Mouse (Mus musculus) CH12.LX (cell line): ENCODE data around the gene Tradd.

ENCODE experiments used
- CHD2 ChIP-seq: IDR thresholded peaks from 2 replicates; pipeline ENCODE4 v1.6.1; 2011; ENCODE audit warnings: low read length, improper control_type of control experiment
- CTCF ChIP-seq, 2 experiments: IDR thresholded peaks in 1 of 2; conservative IDR thresholded peaks in 1 of 2; 2 replicates each; pipeline ENCODE4 v1.5.1; 2011 to 2012; ENCODE audit warnings: low read depth in 2 of 2, low read length in 2 of 2, improper control_type of control experiment in 1 of 2, inconsistent platforms in 1 of 2, mild to moderate bottlenecking in 1 of 2, moderate library complexity in 1 of 2
- HCFC1 ChIP-seq: IDR thresholded peaks from 2 replicates; pipeline ENCODE4 v1.6.1; 2012; ENCODE audit warnings: low read depth, mild to moderate bottlenecking, inconsistent platforms, low read length, improper control_type of control experiment
- MAFK ChIP-seq: IDR thresholded peaks from 2 replicates; pipeline ENCODE4 v1.6.1; 2011; ENCODE audit warnings: low read length, improper control_type of control experiment; ENCODE audit not compliant: insufficient replicate concordance
- NRF1 ChIP-seq: IDR thresholded peaks from 2 replicates; pipeline ENCODE4 v1.6.1; 2014; ENCODE audit warnings: low read depth, mild to moderate bottlenecking, inconsistent platforms, low read length, improper control_type of control experiment, moderate library complexity
- POLR2A ChIP-seq: IDR thresholded peaks from 2 replicates; pipeline ENCODE4 v1.6.1; 2011; ENCODE audit warnings: low read depth, mild to moderate bottlenecking, improper control_type of control experiment, low read length
- POLR2AphosphoS2 ChIP-seq: IDR thresholded peaks from 2 replicates; pipeline ENCODE4 v1.6.1; 2011; ENCODE audit warnings: low read depth, low read length, improper control_type of control experiment
- RAD21 ChIP-seq: IDR thresholded peaks from 2 replicates; pipeline ENCODE4 v1.6.1; 2011; ENCODE audit warnings: low read depth, mild to moderate bottlenecking, low read length, improper control_type of control experiment, moderate library complexity
- ZC3H11A ChIP-seq: IDR thresholded peaks from 2 replicates; pipeline ENCODE4 v1.6.1; 2012; ENCODE audit warnings: low read depth, mild to moderate bottlenecking, inconsistent platforms, low read length, improper control_type of control experiment
- ZNF384 ChIP-seq: IDR thresholded peaks from 2 replicates; pipeline ENCODE4 v1.6.1; 2012; ENCODE audit warnings: low read depth, low read length, improper control_type of control experiment, inconsistent platforms

DNA sequence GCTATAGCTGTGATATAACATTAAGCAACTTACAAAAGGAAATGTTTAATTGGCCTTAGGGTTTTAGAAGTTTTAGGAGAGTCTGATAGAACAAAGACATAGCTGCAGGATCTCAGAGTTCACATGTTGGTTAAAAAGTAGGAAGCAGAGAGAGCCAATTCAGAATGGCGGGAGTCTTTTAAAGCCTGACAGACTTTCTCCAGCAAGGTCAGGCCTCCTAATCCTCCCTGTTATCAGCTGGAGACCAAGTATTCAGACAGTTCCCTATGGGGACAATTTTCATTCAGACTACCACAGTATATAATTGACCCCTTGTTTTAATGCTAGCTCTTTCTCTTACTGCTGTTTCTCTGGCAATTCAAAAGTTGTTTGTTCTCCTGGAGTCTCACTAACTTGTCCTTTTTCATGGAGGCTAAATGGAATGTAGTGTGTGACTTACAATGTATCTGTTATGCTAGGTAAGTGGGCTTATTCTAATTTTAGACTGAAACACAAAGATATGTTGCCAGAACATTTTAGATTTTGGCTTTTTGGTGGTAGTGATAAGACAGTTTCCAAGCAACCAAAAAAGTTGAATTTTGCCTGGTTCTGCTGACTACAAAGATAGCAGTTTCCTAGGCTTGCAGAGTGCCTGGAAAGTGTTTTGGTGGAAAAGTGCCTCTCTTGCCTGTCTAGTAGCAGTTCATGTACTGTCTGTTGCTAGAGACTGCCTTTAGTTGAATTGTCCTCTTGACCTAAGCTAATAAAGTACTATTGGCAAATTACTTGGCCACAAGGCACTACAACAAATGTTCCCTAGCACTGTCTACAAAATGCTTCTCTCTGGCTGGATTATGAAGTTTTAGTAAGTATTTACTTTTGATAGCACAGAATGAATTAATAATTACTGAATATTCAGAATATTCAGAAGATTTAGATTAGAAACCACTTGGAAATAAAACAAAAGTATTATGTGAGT lies 55.0 kb downstream of the Tradd start:
- TF ChIP-seq CTCF (conservative IDR thresholded peaks at IDR 0.05 in 1 of 2, IDR thresholded peaks at IDR 0.05 in 1 of 2; ENCODE audit: low read depth in 2 of 2, low read length in 2 of 2) (no peak), POLR2A (no peak), ZC3H11A (no peak), RAD21 (no peak), MAFK (no peak), CHD2 (no peak), HCFC1 (no peak), ZNF384 (no peak), NRF1 (no peak), POLR2AphosphoS2 (no peak)
